Mouse (Mus musculus) myocyte (in vitro differentiated cells): Measurements from ENCODE around the gene Cacna1e. TPM values are rescaled to one million over a fixed set of nuclear protein-coding genes. Genes with fewer than 3 reads are reported as not detected.

Experiments
- H3K27me3 ChIP-seq: one replicate; pipeline ENCODE4 v1.6.1; 2011; ENCODE audit not compliant: control insufficient read depth, insufficient read depth, insufficient read length
- H3K36me3 ChIP-seq: one replicate; pipeline ENCODE4 v1.6.1; 2011; ENCODE audit not compliant: control insufficient read depth, insufficient read depth
- H3K4me2 ChIP-seq: one replicate; pipeline ENCODE4 v1.6.1; 2011; ENCODE audit warnings: low read depth, control low read depth
- H3K4me3 ChIP-seq: one replicate; pipeline ENCODE4 v1.5.1; 2011; ENCODE audit warnings: mild to moderate bottlenecking, control low read depth, moderate library complexity
- H3K79me2 ChIP-seq: one replicate; pipeline ENCODE4 v1.6.1; 2011; ENCODE audit not compliant: control insufficient read depth, insufficient read depth
- H3ac ChIP-seq: one replicate; pipeline ENCODE4 v1.6.1; 2011; ENCODE audit not compliant: control insufficient read depth, insufficient read length
- CEBPB ChIP-seq: IDR thresholded peaks from 2 replicates; pipeline ENCODE4 v1.6.1; 2011; ENCODE audit warnings: mild to moderate bottlenecking, moderate library complexity; ENCODE audit not compliant: poor library complexity, insufficient read depth, severe bottlenecking
- E2F4 ChIP-seq: IDR thresholded peaks from one replicate; pipeline ENCODE4 v1.6.1; 2011; ENCODE audit warnings: mild to moderate bottlenecking, control low read depth, moderate library complexity; ENCODE audit not compliant: insufficient read depth
- MAX ChIP-seq: IDR thresholded peaks from one replicate; pipeline ENCODE4 v1.6.1; 2011; ENCODE audit warnings: low read depth, mild to moderate bottlenecking, control low read depth
- MYOD1 ChIP-seq, 3 experiments: IDR thresholded peaks; one replicate each; pipeline ENCODE4 v1.6.1; 2011; ENCODE audit warnings: control low read depth in 2 of 3, low read depth in 2 of 3, mild to moderate bottlenecking in 2 of 3, moderate library complexity in 1 of 3; ENCODE audit not compliant: insufficient read length in 2 of 3, control insufficient read depth in 1 of 3
- MYOG ChIP-seq, 3 experiments: IDR thresholded peaks; one replicate each; pipeline ENCODE4 v1.6.1; 2011; ENCODE audit warnings: control low read depth in 2 of 3, low read depth in 2 of 3, mild to moderate bottlenecking in 2 of 3; ENCODE audit not compliant: insufficient read length in 2 of 3, control insufficient read depth in 1 of 3, insufficient read depth in 1 of 3
- POLR2A ChIP-seq: IDR thresholded peaks from one replicate; pipeline ENCODE4 v1.6.1; 2011; ENCODE audit warnings: low read depth, mild to moderate bottlenecking, control low read depth, moderate library complexity; ENCODE audit not compliant: insufficient read length
- POLR2AphosphoS2 ChIP-seq: IDR thresholded peaks from one replicate; pipeline ENCODE4 v1.6.1; 2011; ENCODE audit warnings: low read depth, control low read depth; ENCODE audit not compliant: insufficient read length
- REST ChIP-seq: IDR thresholded peaks from one replicate; pipeline ENCODE4 v1.6.1; 2011; ENCODE audit warnings: mild to moderate bottlenecking, control low read depth, moderate library complexity; ENCODE audit not compliant: insufficient read depth, insufficient read length
- SRF ChIP-seq: IDR thresholded peaks from one replicate; pipeline ENCODE4 v1.6.1; 2011; ENCODE audit warnings: low read depth; ENCODE audit not compliant: control insufficient read depth, insufficient read length
- TCF12 ChIP-seq: IDR thresholded peaks from one replicate; pipeline ENCODE4 v1.6.1; 2011; ENCODE audit warnings: mild to moderate bottlenecking, control low read depth; ENCODE audit not compliant: poor library complexity, insufficient read depth, severe bottlenecking
- TCF3 ChIP-seq: IDR thresholded peaks from one replicate; pipeline ENCODE4 v1.6.1; 2011; ENCODE audit warnings: low read depth, control low read depth; ENCODE audit not compliant: insufficient read length
- USF1 ChIP-seq: IDR thresholded peaks from one replicate; pipeline ENCODE4 v1.6.1; 2011; ENCODE audit warnings: low read depth, mild to moderate bottlenecking, control low read depth, moderate library complexity
- polyA plus RNA-seq: library from polyadenylated mRNA; unstranded; fragments of >200 nt; fragmentation: generic; extraction: Trizol; gene quantifications from one replicate; pipeline ENCODE4 v1.2.1, GENCODE M21; 2012; ENCODE audit warnings: missing spikeins

Cacna1e gene
- polyA plus RNA-seq, 1 experiment, result not detected

DNA sequence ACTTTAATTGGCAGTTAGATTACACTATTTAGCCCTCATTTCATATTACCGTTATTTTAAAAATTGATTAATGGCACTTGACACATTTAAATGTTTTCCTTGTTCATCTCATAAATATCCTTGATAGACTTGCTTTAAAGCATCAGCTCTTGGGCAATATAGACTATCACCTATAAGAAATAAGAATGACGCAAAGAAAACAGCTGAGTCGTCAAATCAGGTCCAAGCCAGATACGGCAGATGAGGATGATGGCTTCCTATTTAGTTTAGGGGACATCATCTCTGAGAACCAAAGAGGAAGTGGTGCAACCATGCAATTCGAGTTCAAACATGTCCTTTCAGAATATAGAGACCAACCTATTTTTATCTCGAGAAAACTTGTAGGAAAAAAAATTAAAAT lies 492.3 kb downstream of the Cacna1e start:
- H3K4me3 ChIP-seq, result no peak overlapping the region
- H3K27me3 ChIP-seq, result no peaks in the 10 kb centered on the region
- no peak overlapping the region for H3K4me2 ChIP-seq
- no peaks in the 10 kb centered on the region for H3K36me3 ChIP-seq
- TF ChIP-seq TCF3 (no peak), POLR2A (no peak), MAX (no peak), REST (no peak), USF1 (no peak), POLR2AphosphoS2 (no peak), CEBPB (no peak), E2F4 (no peak), MYOD1 (IDR thresholded peaks at IDR 0.05; ENCODE audit: control insufficient read depth in 1 of 3, insufficient read length in 2 of 3, low read depth in 2 of 3) (no peak), MYOG (IDR thresholded peaks at IDR 0.05; ENCODE audit: control insufficient read depth in 1 of 3, insufficient read depth in 1 of 3, insufficient read length in 2 of 3, low read depth in 2 of 3) (no peak), TCF12 (no peak), SRF (no peak)
- H3K79me2 ChIP-seq, result no peaks in the 10 kb centered on the region
- H3ac ChIP-seq, result no peak overlapping the region

Other genes starting within 250 kb of the Cacna1e start
- 21.1 TPM for gene Ier5, start 215.1 kb upstream of the Cacna1e start, polyA plus RNA-seq